Mouse (Mus musculus) neural tube, embryonic 12.5 days (tissue): ENCODE results near the gene Gm10961. TPM values are rescaled to one million over a fixed set of nuclear protein-coding genes. Genes with fewer than 3 reads are reported as not detected.

Source experiments
- ATAC-seq: fragments of 200-750 bp; cut with Nextera tagmentation; 2 replicates; pipeline ENCODE4 v1.8.0; 2017; ENCODE audit warnings: low read depth, mild to moderate bottlenecking, moderate TSS enrichment, moderate library complexity; ENCODE audit not compliant: low FRiP score
- H3K27ac ChIP-seq: fragments of 300-500 bp; sonication (generic); 2 replicates; pipeline ENCODE4 v1.5.1; 2016
- H3K27me3 ChIP-seq: fragments of 300-500 bp; sonication (generic); replicated peaks from 2 replicates; pipeline ENCODE4 v1.6.1; 2016; ENCODE audit warnings: mild to moderate bottlenecking
- H3K36me3 ChIP-seq: fragments of 300-500 bp; sonication (generic); 2 replicates; pipeline ENCODE4 v1.6.1; 2016; ENCODE audit warnings: mild to moderate bottlenecking
- H3K4me1 ChIP-seq: fragments of 300-500 bp; sonication (generic); 2 replicates; pipeline ENCODE4 v1.6.1; 2016
- H3K4me2 ChIP-seq: fragments of 300-500 bp; sonication (generic); replicated peaks from 2 replicates; pipeline ENCODE4 v1.6.1; 2016; ENCODE audit warnings: mild to moderate bottlenecking
- H3K4me3 ChIP-seq: fragments of 300-500 bp; sonication (generic); 2 replicates; pipeline ENCODE4 v1.5.1; 2016
- H3K9ac ChIP-seq: fragments of 300-500 bp; sonication (generic); 2 replicates; pipeline ENCODE4 v1.6.1; 2016; ENCODE audit warnings: mild to moderate bottlenecking
- H3K9me3 ChIP-seq: fragments of 300-500 bp; sonication (generic); 2 replicates; pipeline ENCODE4 v1.6.1; 2016; ENCODE audit warnings: mild to moderate bottlenecking
- WGBS: fragments of 180-500 bp; shearing (Covaris S2); methylation state at CpG from one replicate; pipeline ENCODE4 v1.1.7; 2016; 5-methylcytosine and 5-hydroxymethylcytosine counted together
- polyA plus RNA-seq: library from polyadenylated mRNA; unstranded; fragments of >200 nt; fragmentation: Nextera tagmentation; extraction: Ambion mirVana; gene quantifications from 2 replicates; pipeline ENCODE4 v1.2.1, GENCODE M21; 2016

The Gm10961 gene
- polyA plus RNA-seq, 1 experiment from 2014 or later = not detected

DNA sequence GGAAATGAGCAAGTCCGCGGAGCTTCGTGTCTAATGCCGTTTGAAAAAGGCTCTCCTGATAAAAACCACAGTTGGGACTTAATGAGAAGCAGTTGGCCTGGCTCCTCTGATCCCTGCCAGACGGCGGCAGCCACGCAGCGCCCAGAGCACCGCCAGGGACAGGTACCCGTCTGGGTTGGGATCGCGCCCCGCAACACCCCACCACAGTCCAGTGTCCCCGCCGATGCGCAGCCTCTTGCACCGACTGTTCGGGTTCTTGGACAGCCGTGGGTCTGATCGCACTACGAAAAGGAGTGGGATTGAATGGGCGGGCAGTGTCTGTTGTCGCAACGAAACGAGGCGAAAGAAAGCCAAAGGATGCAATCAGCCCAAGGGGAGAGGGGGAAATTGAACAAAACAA, 34.6 kb upstream of the Gm10961 start:
- Histone ChIP-seq H3K27ac (no peak overlapping the region), H3K4me1 (peaks cover 20% of the 10 kb centered on the region), H3K36me3 (no peaks in the 10 kb centered on the region), H3K4me3 (0 out of 2 replicates have a peak overlapping the region, but pooled peaks have one; percentile 5), H3K9ac (no peak overlapping the region), H3K4me2 (peak overlapping the region; percentile 16; the same call in 1 of the 2 replicates), H3K27me3 (peaks cover 90% of the 10 kb centered on the region), H3K9me3 (no peaks in the 10 kb centered on the region)
- under 1% methylated on average over 26 of the region's 26 CpGs for whole genome bisulfite sequencing
- no peak for ATAC-seq

- Histone ChIP-seq H3K9me3 (no peaks in the 10 kb centered on the region), H3K36me3 (no peaks in the 10 kb centered on the region), H3K9ac (no peak overlapping the region), H3K4me2 (no peak overlapping the region), H3K4me1 (peaks cover 20% of the 10 kb centered on the region), H3K27me3 (peaks cover 86% of the 10 kb centered on the region), H3K27ac (no peak overlapping the region), H3K4me3 (no peak overlapping the region)
- WGBS = 1% methylated on average over 23 of the region's 24 CpGs
- ATAC-seq = no peak
Measured at GRCm38 (mm10) chr3:107597134-107597533, 34.0 kb upstream of the Gm10961 start.

GRCm38 (mm10) chr3:107597586-107598389, 33.3 kb upstream of the Gm10961 start:
- Histone ChIP-seq H3K4me3 (no peak overlapping the region), H3K27me3 (peaks cover 79% of the 10 kb centered on the region), H3K36me3 (no peaks in the 10 kb centered on the region), H3K4me2 (no peak overlapping the region), H3K9me3 (no peaks in the 10 kb centered on the region), H3K4me1 (peaks cover 20% of the 10 kb centered on the region), H3K9ac (no peak overlapping the region), H3K27ac (no peak overlapping the region)
- WGBS = 3% methylated on average over 22 of the region's 22 CpGs
- no peak for ATAC-seq

DNA sequence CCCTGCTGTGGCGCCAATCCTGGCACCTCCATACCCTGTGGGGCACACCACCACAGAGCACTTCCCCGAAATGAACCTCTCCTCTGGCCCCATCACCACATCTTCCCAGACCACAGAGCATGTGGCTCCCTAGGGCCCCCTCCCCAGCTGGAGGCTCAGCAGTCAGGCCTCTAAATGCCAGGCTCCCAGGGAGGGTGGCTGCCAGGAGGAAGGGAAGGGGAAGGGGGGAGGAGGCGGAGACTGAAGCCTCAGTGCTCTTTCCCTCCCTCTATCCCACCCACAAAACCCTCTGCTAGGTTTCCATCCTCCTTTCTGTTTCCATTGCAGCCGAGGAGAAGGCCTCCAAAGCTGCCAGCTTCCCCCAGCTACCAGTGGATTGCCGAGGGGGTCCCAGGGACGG, 31.0 kb upstream of the Gm10961 start:
- ATAC-seq = no peak
- Histone ChIP-seq H3K9me3 (no peaks in the 10 kb centered on the region), H3K4me2 (no peak overlapping the region), H3K4me1 (peaks cover 14% of the 10 kb centered on the region), H3K27ac (no peak overlapping the region), H3K4me3 (no peak overlapping the region), H3K9ac (no peak overlapping the region), H3K36me3 (no peaks in the 10 kb centered on the region), H3K27me3 (peaks cover 60% of the 10 kb centered on the region)
- 50% methylated on average over 6 of the region's 6 CpGs for WGBS

DNA sequence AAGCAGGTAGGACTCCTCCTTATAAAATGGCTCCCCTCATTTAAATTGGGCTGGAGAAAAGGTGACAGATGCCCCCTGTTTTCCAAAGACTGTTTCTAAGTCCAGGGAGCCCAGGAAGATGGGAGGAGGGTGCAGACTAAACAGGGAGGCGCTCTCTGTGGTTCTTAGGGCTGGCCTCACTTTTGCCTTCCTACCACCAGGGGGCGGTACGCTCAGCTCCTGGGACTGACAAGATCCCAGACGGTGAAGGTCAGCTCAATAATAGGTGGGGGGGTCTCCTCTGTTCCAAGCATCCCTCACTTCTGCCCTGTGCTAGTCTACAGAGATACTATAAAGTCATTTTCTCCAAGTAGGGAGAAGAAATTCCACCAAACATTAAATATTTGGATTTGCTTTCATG, 25.8 kb upstream of the Gm10961 start:
- no peaks in the 10 kb centered on the region for H3K36me3 ChIP-seq
- H3K4me3 ChIP-seq = no peak overlapping the region
- no peaks in the 10 kb centered on the region for H3K9me3 ChIP-seq
- H3K4me1 ChIP-seq = no peaks in the 10 kb centered on the region
- peaks cover 10% of the 10 kb centered on the region for H3K27me3 ChIP-seq
- H3K4me2 ChIP-seq = no peak overlapping the region
- no peak overlapping the region for H3K9ac ChIP-seq
- no peak overlapping the region for H3K27ac ChIP-seq
- 9% methylated on average over 4 of the region's 4 CpGs for WGBS
- ATAC-seq = no peak

DNA sequence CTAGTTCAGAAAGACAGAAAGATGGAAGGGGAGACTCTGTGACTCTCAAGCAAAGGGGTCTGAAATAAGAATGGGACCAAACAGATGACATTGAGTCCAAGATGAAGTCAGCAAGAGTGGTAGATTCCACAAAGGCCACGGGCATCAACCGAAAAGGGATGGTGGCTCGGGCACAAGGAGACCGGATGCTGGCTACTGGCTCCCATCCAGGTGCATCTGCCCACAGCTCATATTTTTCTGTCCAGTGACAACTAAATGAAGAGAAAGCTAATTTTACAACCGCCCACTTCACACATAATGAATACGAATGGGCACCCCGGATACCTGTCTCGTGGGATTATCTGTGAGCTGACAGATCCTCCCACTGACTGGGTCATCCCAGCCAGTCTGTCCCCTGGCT, 23.9 kb upstream of the Gm10961 start:
- ATAC-seq = no peak
- WGBS = 86% methylated on average over 8 of the region's 8 CpGs
- no peaks in the 10 kb centered on the region for H3K4me1 ChIP-seq
- 0 out of 2 replicates have a peak, but pooled peaks cover 4% of the 10 kb centered on the region for H3K27me3 ChIP-seq
- H3K36me3 ChIP-seq = peaks cover 19% of the 10 kb centered on the region
- no peaks in the 10 kb centered on the region for H3K9me3 ChIP-seq
- H3K9ac ChIP-seq = no peak overlapping the region
- no peak overlapping the region for H3K4me3 ChIP-seq
- H3K4me2 ChIP-seq = no peak overlapping the region
- H3K27ac ChIP-seq = no peak overlapping the region

- WGBS = 77% methylated on average over 4 of the region's 4 CpGs
- no peaks in the 10 kb centered on the region for H3K4me1 ChIP-seq
- no peak overlapping the region for H3K27ac ChIP-seq
- no peak for ATAC-seq
- H3K9me3 ChIP-seq = no peaks in the 10 kb centered on the region
- 0 out of 2 replicates have a peak, but pooled peaks cover 4% of the 10 kb centered on the region for H3K27me3 ChIP-seq
- no peak overlapping the region for H3K9ac ChIP-seq
- no peak overlapping the region for H3K4me2 ChIP-seq
- peaks cover 34% of the 10 kb centered on the region for H3K36me3 ChIP-seq
- H3K4me3 ChIP-seq = no peak overlapping the region
Measured at GRCm38 (mm10) chr3:107608808-107609207, 22.3 kb upstream of the Gm10961 start.

DNA sequence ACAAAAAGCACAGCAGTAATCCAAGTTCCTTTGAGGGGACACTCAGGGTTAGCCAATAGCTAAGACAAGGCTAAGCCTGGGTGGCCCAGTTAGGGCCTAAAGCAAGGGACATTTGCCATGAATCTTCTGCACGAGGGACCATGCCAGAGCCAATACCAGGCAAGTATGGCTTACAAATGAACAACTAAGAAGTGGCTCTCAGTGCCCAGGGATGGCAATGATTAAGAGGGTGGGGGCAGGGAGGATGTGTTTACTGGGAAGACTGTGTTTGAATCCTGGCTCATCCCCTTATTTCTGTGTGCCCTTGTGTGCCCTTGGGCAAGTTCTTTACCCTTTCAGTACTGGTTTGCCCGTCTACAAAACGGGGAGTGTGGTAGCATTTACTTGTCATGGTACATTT, 21.7 kb upstream of the Gm10961 start:
- WGBS = 69% methylated on average over 3 of the region's 3 CpGs
- no peaks in the 10 kb centered on the region for H3K27me3 ChIP-seq
- no peak overlapping the region for H3K9ac ChIP-seq
- no peak overlapping the region for H3K4me3 ChIP-seq
- no peaks in the 10 kb centered on the region for H3K4me1 ChIP-seq
- no peaks in the 10 kb centered on the region for H3K9me3 ChIP-seq
- no peak overlapping the region for H3K27ac ChIP-seq
- no peak overlapping the region for H3K4me2 ChIP-seq
- ATAC-seq = no peak
- peaks cover 40% of the 10 kb centered on the region for H3K36me3 ChIP-seq

DNA sequence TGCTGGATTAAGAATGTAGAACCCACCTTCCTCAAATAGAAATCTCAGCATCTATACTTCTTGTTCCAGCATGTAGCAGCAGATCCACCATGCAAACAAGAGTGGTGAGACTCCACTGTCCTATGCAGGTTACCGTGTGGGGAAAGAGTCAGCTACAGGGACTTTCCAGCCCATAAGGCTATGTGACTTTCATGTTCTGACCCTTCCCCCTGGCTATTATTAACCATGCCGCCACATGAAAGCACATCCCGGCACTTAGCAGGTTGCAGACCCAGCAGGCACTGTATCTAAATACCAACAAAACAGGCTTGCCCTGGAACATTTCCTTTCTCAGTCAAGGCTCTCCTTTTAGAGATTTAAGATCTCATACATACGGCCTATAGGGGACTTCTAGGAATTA, 19.7 kb upstream of the Gm10961 start:
- ATAC-seq = no peak

DNA sequence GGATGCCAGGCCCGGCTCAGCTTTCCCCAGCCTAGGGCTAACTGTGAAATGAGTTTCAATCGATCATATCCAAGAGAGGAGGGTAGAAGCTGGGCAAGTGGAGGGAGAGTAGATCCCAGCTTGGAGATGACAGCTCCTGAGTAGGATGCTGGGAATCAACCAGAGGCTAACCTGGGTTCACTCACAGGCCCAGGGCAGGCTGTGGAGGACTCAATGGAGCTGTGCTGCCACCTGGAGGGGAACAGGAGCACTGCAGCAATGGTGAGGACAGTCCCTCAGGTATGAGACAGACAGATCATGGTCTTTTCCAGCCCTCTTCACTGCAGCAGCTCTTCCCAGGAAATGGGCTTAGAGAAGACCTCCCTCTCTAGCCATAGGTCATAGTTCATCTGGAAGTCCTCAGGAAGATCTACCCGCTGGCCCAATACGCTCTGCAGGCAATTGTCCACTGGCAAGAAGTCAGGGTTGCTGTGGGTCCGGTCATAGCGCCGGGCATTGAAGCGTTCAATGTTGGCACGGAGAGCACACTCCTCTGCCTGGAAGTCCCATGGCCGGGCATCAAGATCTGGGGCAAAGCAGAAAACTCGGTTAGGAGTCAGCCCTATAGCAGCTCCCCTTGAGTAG, 18.1 kb upstream of the Gm10961 start:
- Histone ChIP-seq H3K36me3 (peaks cover 77% of the 10 kb centered on the region), H3K27ac (no peak overlapping the region), H3K9me3 (no peaks in the 10 kb centered on the region), H3K4me1 (no peaks in the 10 kb centered on the region), H3K27me3 (no peaks in the 10 kb centered on the region), H3K4me3 (no peak overlapping the region), H3K9ac (no peak overlapping the region), H3K4me2 (no peak overlapping the region)
- 90% methylated on average over 11 of the region's 11 CpGs for WGBS
- ATAC-seq = peak; percentile 64; the same call in 1 of the 2 replicates

More for the DNA sequence above, 19.7 kb upstream of the Gm10961 start:
- Histone ChIP-seq H3K9ac (no peak overlapping the region), H3K4me3 (no peak overlapping the region), H3K4me1 (no peaks in the 10 kb centered on the region), H3K27ac (no peak overlapping the region), H3K27me3 (no peaks in the 10 kb centered on the region), H3K4me2 (no peak overlapping the region), H3K36me3 (peaks cover 60% of the 10 kb centered on the region), H3K9me3 (no peaks in the 10 kb centered on the region)
- WGBS = 72% methylated on average over 4 of the region's 4 CpGs

- no peak overlapping the region for H3K9ac ChIP-seq
- no peak overlapping the region for H3K4me3 ChIP-seq
- H3K36me3 ChIP-seq = peaks cover 97% of the 10 kb centered on the region
- H3K4me1 ChIP-seq = no peaks in the 10 kb centered on the region
- 94% methylated on average over 3 of the region's 3 CpGs for WGBS
- no peaks in the 10 kb centered on the region for H3K27me3 ChIP-seq
- H3K4me2 ChIP-seq = no peak overlapping the region
- no peaks in the 10 kb centered on the region for H3K9me3 ChIP-seq
- H3K27ac ChIP-seq = no peak overlapping the region
- no peak for ATAC-seq
Measured at GRCm38 (mm10) chr3:107617800-107618199, 13.3 kb upstream of the Gm10961 start.

DNA sequence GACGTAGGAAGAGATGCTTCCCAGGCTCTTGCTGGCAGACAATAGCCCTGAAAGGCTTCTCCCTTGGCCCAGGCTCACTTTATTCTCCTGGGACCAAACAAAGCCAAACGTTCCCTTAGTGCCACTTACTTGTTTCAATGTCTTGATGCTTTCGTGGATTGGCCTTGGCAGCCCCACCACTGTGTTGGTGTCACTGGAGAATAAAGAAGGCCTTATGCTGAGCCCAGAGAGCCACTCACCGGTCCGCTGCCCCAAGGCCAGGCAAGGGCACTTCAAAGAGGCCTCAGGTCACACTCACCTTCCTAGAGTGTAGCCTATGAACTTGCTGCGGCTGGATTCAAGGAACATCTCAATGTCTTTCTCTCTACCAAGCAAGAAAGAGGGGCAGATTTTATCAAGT, 11.2 kb upstream of the Gm10961 start:
- H3K4me2 ChIP-seq = no peak overlapping the region
- H3K36me3 ChIP-seq = peaks cover 97% of the 10 kb centered on the region
- no peaks in the 10 kb centered on the region for H3K27me3 ChIP-seq
- no peak for ATAC-seq
- no peaks in the 10 kb centered on the region for H3K4me1 ChIP-seq
- no peaks in the 10 kb centered on the region for H3K9me3 ChIP-seq
- no peak overlapping the region for H3K27ac ChIP-seq
- WGBS = 90% methylated on average over 6 of the region's 6 CpGs
- H3K4me3 ChIP-seq = no peak overlapping the region
- no peak overlapping the region for H3K9ac ChIP-seq
